In genomic region chr1:89962092-89962491, GRCm38 (mm10) we compare ENCODE assay signal across 13 mouse cellular contexts. TPM values are rescaled to one million over a fixed set of nuclear protein-coding genes. Genes with fewer than 3 reads are reported as not detected.
DNase-seq lines count a peak whose midpoint lies in the region; ATAC-seq lines count a peak whose summit lies in the region.
"Had no signal": no experiment of that assay in that cellular context is flagged by ENCODE, and none has a peak within 500 bp of the region (broad histone marks: within the 10 kb centered on the region; RNA-seq: fewer than 3 reads in every experiment).

No protein-coding gene starts in this region.

- peak overlapping the region; percentile 44 for H3K4me2 ChIP-seq in heart, embryonic 12.5 days
- H3K4me2 ChIP-seq in embryonic facial prominence, embryonic 13.5 days = peak overlapping the region; percentile 37
- H3K4me2 ChIP-seq in hindbrain, embryonic 15.5 days = peak overlapping the region; percentile 36
- H3K4me2 ChIP-seq in neural tube, embryonic 12.5 days (replicated peaks) = peak overlapping the region; percentile 43
- H3K4me2 ChIP-seq: limb, embryonic 15.5 days had no signal

- no peak overlapping the region for H3K27ac ChIP-seq in heart, embryonic 12.5 days (ENCODE audit: poor library complexity, severe bottlenecking)
- no peak overlapping the region for H3K27ac ChIP-seq in embryonic facial prominence, embryonic 13.5 days
- H3K27ac ChIP-seq in hindbrain, embryonic 15.5 days (replicated peaks) = 0 out of 2 replicates have a peak overlapping the region, but pooled peaks have one; percentile 49
- H3K27ac ChIP-seq in neural tube, embryonic 12.5 days = no peak overlapping the region
- H3K27ac ChIP-seq: limb, embryonic 15.5 days; macrophage had no signal

- no peak for ATAC-seq in heart, embryonic 12.5 days (ENCODE audit: insufficient number of reproducible peaks, low FRiP score)
- peak; percentile 37; the same call in 1 of the 2 replicates for ATAC-seq in embryonic facial prominence, embryonic 13.5 days (ENCODE audit: insufficient number of reproducible peaks, insufficient read depth, low FRiP score, low TSS enrichment, low read depth)
- peak; percentile 62; the same call in 1 of the 2 replicates for ATAC-seq in hindbrain, embryonic 15.5 days (ENCODE audit: low FRiP score, low read depth)
- ATAC-seq in neural tube, embryonic 12.5 days (ENCODE audit: low FRiP score, low read depth) = peak; percentile 73

- no peaks in the 10 kb centered on the region for H3K36me3 ChIP-seq in heart, embryonic 12.5 days
- H3K36me3 ChIP-seq in embryonic facial prominence, embryonic 13.5 days = no peaks in the 10 kb centered on the region
- H3K36me3 ChIP-seq in hindbrain, embryonic 15.5 days = no peaks in the 10 kb centered on the region
- H3K36me3 ChIP-seq in neural tube, embryonic 12.5 days = no peaks in the 10 kb centered on the region
- H3K36me3 ChIP-seq: limb, embryonic 15.5 days had no signal

- H3K4me3 ChIP-seq in heart, embryonic 12.5 days = no peak overlapping the region
- H3K4me3 ChIP-seq in embryonic facial prominence, embryonic 13.5 days = no peak overlapping the region
- no peak overlapping the region for H3K4me3 ChIP-seq in hindbrain, embryonic 15.5 days
- H3K4me3 ChIP-seq in neural tube, embryonic 12.5 days = no peak overlapping the region
- H3K4me3 ChIP-seq: limb, embryonic 15.5 days had no signal

- H3K9ac ChIP-seq in heart, embryonic 12.5 days = no peak overlapping the region
- 0 out of 2 replicates have a peak overlapping the region, but pooled peaks have one; percentile 32 for H3K9ac ChIP-seq in embryonic facial prominence, embryonic 13.5 days
- no peak overlapping the region for H3K9ac ChIP-seq in hindbrain, embryonic 15.5 days
- no peak overlapping the region for H3K9ac ChIP-seq in neural tube, embryonic 12.5 days
- H3K9ac ChIP-seq: limb, embryonic 15.5 days had no signal

- peaks cover 52% of the 10 kb centered on the region for H3K27me3 ChIP-seq in heart, embryonic 12.5 days (replicated peaks)
- peaks cover 58% of the 10 kb centered on the region for H3K27me3 ChIP-seq in embryonic facial prominence, embryonic 13.5 days
- H3K27me3 ChIP-seq in hindbrain, embryonic 15.5 days = peaks cover 12% of the 10 kb centered on the region
- peaks cover 11% of the 10 kb centered on the region for H3K27me3 ChIP-seq in neural tube, embryonic 12.5 days (replicated peaks)

- DNase-seq in heart, adult 18-20 months = no peak
- DNase-seq in thymus, postnatal 14 days = no peak
- DNase-seq in lung, postnatal 10 days = no peak
- DNase-seq in thymus, adult 18-20 months = no peak
- DNase-seq: heart, postnatal 36 days; thymus, postnatal 4 days had no signal

- no peaks in the 10 kb centered on the region for H3K4me1 ChIP-seq in heart, embryonic 12.5 days (replicated peaks)
- H3K4me1 ChIP-seq in embryonic facial prominence, embryonic 13.5 days = peaks cover 13% of the 10 kb centered on the region; the same call in 1 of the 2 replicates
- H3K4me1 ChIP-seq in hindbrain, embryonic 15.5 days (replicated peaks) = peaks cover 20% of the 10 kb centered on the region
- peaks cover 32% of the 10 kb centered on the region for H3K4me1 ChIP-seq in neural tube, embryonic 12.5 days
- H3K4me1 ChIP-seq: limb, embryonic 15.5 days had no signal

- H3K9me3 ChIP-seq in heart, embryonic 12.5 days (replicated peaks) = no peaks in the 10 kb centered on the region
- H3K9me3 ChIP-seq in embryonic facial prominence, embryonic 13.5 days = no peaks in the 10 kb centered on the region
- H3K9me3 ChIP-seq in hindbrain, embryonic 15.5 days = no peaks in the 10 kb centered on the region
- H3K9me3 ChIP-seq in neural tube, embryonic 12.5 days = no peaks in the 10 kb centered on the region
- H3K9me3 ChIP-seq: limb, embryonic 15.5 days had no signal

- 23% methylated on average over 13 of the region's 13 CpGs for WGBS in heart, embryonic 12.5 days
- 8% methylated on average over 13 of the region's 13 CpGs for WGBS in embryonic facial prominence, embryonic 13.5 days
- WGBS in hindbrain, embryonic 15.5 days = 9% methylated on average over 13 of the region's 13 CpGs
- WGBS in neural tube, embryonic 12.5 days = 8% methylated on average over 13 of the region's 13 CpGs

RNA-seq across cellular contexts. Expression of gene Gbx2, which starts 31.1 kb away (rescaled TPM):
- polyA plus RNA-seq in heart, embryonic 12.5 days (2016; fragmentation: Nextera tagmentation; extraction: Ambion mirVana) = 0.18 TPM in 1 of 2 replicates, not detected in the other
- total RNA-seq in heart, adult 18-20 months (2021) = not detected
- 0.19 and 0.98 TPM in 2 replicates for polyA plus RNA-seq in embryonic facial prominence, embryonic 13.5 days (2015; fragmentation: Nextera tagmentation; extraction: Ambion mirVana)
- 38.3 and 42.6 TPM in 2 replicates for polyA plus RNA-seq in hindbrain, embryonic 15.5 days (2015; fragmentation: Nextera tagmentation; extraction: Ambion mirVana)
- 78.5 and 91.6 TPM in 2 replicates for polyA plus RNA-seq in neural tube, embryonic 12.5 days (2016; fragmentation: Nextera tagmentation; extraction: Ambion mirVana)
- total RNA-seq: adrenal gland, postnatal 4 days; heart, postnatal 36 days had no signal

RNA-seq across cellular contexts. Expression of gene Asb18, which starts 52.4 kb away (rescaled TPM):
- polyA plus RNA-seq in heart, embryonic 12.5 days (2016; fragmentation: Nextera tagmentation; extraction: Ambion mirVana) = 1.0 and 1.1 TPM in 2 replicates
- 10 to 100 TPM; 21.0 to 24.9 TPM for total RNA-seq in heart, adult 18-20 months (2021)
- polyA plus RNA-seq in embryonic facial prominence, embryonic 13.5 days (2015; fragmentation: Nextera tagmentation; extraction: Ambion mirVana) = 0.11 TPM in 1 of 2 replicates, not detected in the other
- polyA plus RNA-seq in hindbrain, embryonic 15.5 days (2015; fragmentation: Nextera tagmentation; extraction: Ambion mirVana) = 0.68 and 1.1 TPM in 2 replicates
- polyA plus RNA-seq in neural tube, embryonic 12.5 days (2016; fragmentation: Nextera tagmentation; extraction: Ambion mirVana) = 0.79 and 0.94 TPM in 2 replicates
- polyA plus RNA-seq: macrophage had no signal

Comparison
In these comparisons a context has a peak if more than half of its experiments do, and no peak if none do; other contexts are left out.
1. RNA of gene Gbx2, which starts 31.1 kb away (polyA plus RNA-seq): 78.5 to 91.6 TPM in neural tube, embryonic 12.5 days and 38.3 to 42.6 TPM in hindbrain, embryonic 15.5 days; 0.19 to 0.98 TPM in embryonic facial prominence, embryonic 13.5 days and 0.18 TPM in heart, embryonic 12.5 days; every median in the first group is over 10 times any median in the second.
2. Peak in every context shown above with its lines, with median percentiles within 50 percentile points of each other: H3K4me2 ChIP-seq.